Comparison of ENCODE assay signal across 10 mouse cellular contexts in genomic region chr11:11656995-11657530, GRCm38 (mm10). TPM values are rescaled to one million over a fixed set of nuclear protein-coding genes. Genes with fewer than 3 reads are reported as not detected.
DNase-seq lines count a peak whose midpoint lies in the region; ATAC-seq and TF ChIP-seq lines count a peak whose summit lies in the region.
"Had no signal": no experiment of that assay in that cellular context is flagged by ENCODE, and none has a peak within 500 bp of the region (broad histone marks: within the 10 kb centered on the region; RNA-seq: fewer than 3 reads in every experiment).

No protein-coding gene starts in this region.

- H3K4me3 ChIP-seq in kidney, embryonic 16.5 days (ENCODE audit: low read length): no peak overlapping the region
- no peak overlapping the region for H3K4me3 ChIP-seq in forebrain, embryonic 13.5 days
- no peak overlapping the region for H3K4me3 ChIP-seq in layer of hippocampus, adult 2 months
- H3K4me3 ChIP-seq: embryonic facial prominence, embryonic 15.5 days had no signal

- no peak overlapping the region for H3K27ac ChIP-seq in kidney, embryonic 16.5 days (ENCODE audit: low read length)
- no peak overlapping the region for H3K27ac ChIP-seq in forebrain, embryonic 13.5 days
- no peak overlapping the region for H3K27ac ChIP-seq in layer of hippocampus, adult 2 months
- H3K27ac ChIP-seq: embryonic facial prominence, embryonic 15.5 days had no signal

- 0 out of 2 replicates have a peak, but pooled peaks cover 3% of the 10 kb centered on the region for H3K4me1 ChIP-seq in kidney, embryonic 16.5 days (ENCODE audit: insufficient read depth, low read length)
- H3K4me1 ChIP-seq in forebrain, embryonic 13.5 days: no peaks in the 10 kb centered on the region
- H3K4me1 ChIP-seq: embryonic facial prominence, embryonic 15.5 days had no signal

- TF ChIP-seq CTCF in layer of hippocampus, adult 2 months (conservative IDR thresholded peaks at IDR 0.05): no peak

- H3K4me2 ChIP-seq in kidney, embryonic 16.5 days (replicated peaks; ENCODE audit: low read depth, low read length): no peak overlapping the region
- no peak overlapping the region for H3K4me2 ChIP-seq in forebrain, embryonic 13.5 days
- H3K4me2 ChIP-seq: embryonic facial prominence, embryonic 15.5 days had no signal

- no peaks in the 10 kb centered on the region for H3K9me3 ChIP-seq in kidney, embryonic 16.5 days (ENCODE audit: low read length)
- H3K9me3 ChIP-seq in forebrain, embryonic 13.5 days (replicated peaks): no peaks in the 10 kb centered on the region
- H3K9me3 ChIP-seq: embryonic facial prominence, embryonic 15.5 days had no signal

- no peak for DNase-seq in kidney, postnatal 10 days
- peak; percentile 52 for DNase-seq in c-Kit-positive CD71-positive TER-119-negative erythroid progenitor cells, embryonic 14.5 days (ENCODE audit: low read depth)
- peak; percentile 7 for DNase-seq in lung, postnatal 14 days
- peak; percentile 67 to 69 for DNase-seq in thymus, postnatal 10 days (ENCODE audit: low spot score in 2 of 2)
- no peak for DNase-seq in frontal cortex, postnatal 25 days (ENCODE audit: low spot score in 2 of 2)
- no peak for DNase-seq in layer of hippocampus, adult 2 months (ENCODE audit: low spot score in 2 of 2)
- DNase-seq: heart, postnatal 36 days had no signal

- no peaks in the 10 kb centered on the region for H3K27me3 ChIP-seq in kidney, embryonic 16.5 days (ENCODE audit: insufficient read depth, low read length)
- H3K27me3 ChIP-seq in forebrain, embryonic 13.5 days: no peaks in the 10 kb centered on the region
- H3K27me3 ChIP-seq: embryonic facial prominence, embryonic 15.5 days had no signal

- H3K36me3 ChIP-seq in kidney, embryonic 16.5 days (ENCODE audit: insufficient read depth, low read length): no peaks in the 10 kb centered on the region
- H3K36me3 ChIP-seq in forebrain, embryonic 13.5 days (ENCODE audit: poor library complexity, severe bottlenecking): no peaks in the 10 kb centered on the region
- H3K36me3 ChIP-seq: embryonic facial prominence, embryonic 15.5 days had no signal

- 44% methylated on average over 5 of the region's 5 CpGs for WGBS in kidney, embryonic 16.5 days
- WGBS in forebrain, embryonic 13.5 days: 75% methylated on average over 5 of the region's 5 CpGs

- no peak overlapping the region for H3K9ac ChIP-seq in kidney, embryonic 16.5 days (replicated peaks; ENCODE audit: low read length)
- no peak overlapping the region for H3K9ac ChIP-seq in forebrain, embryonic 13.5 days
- H3K9ac ChIP-seq: embryonic facial prominence, embryonic 15.5 days had no signal

- peak; percentile 65 for ATAC-seq in kidney, embryonic 16.5 days (ENCODE audit: low FRiP score, low TSS enrichment)
- ATAC-seq in forebrain, embryonic 13.5 days: no peak

RNA-seq across cellular contexts. Expression of gene Ikzf1, which starts 27.7 kb away (rescaled TPM):
- polyA plus RNA-seq in kidney, embryonic 16.5 days (2015; fragmentation: Nextera tagmentation; extraction: Ambion mirVana): 0.44 and 0.75 TPM in 2 replicates
- 0.63 TPM in 2 replicates for polyA plus RNA-seq in forebrain, embryonic 13.5 days (2015; fragmentation: Nextera tagmentation; extraction: Ambion mirVana)
- total RNA-seq in layer of hippocampus, adult 2 months (2021): 1 to 10 TPM; 2.6 to 4.0 TPM

RNA-seq across cellular contexts. Expression of gene 4930512M02Rik, which starts 29.4 kb away (rescaled TPM):
- polyA plus RNA-seq in kidney, embryonic 16.5 days (2015; fragmentation: Nextera tagmentation; extraction: Ambion mirVana): not detected in 2 replicates
- not detected in 2 replicates for polyA plus RNA-seq in forebrain, embryonic 13.5 days (2015; fragmentation: Nextera tagmentation; extraction: Ambion mirVana)
- not detected for total RNA-seq in layer of hippocampus, adult 2 months (2021)
- total RNA-seq: heart, postnatal 36 days had no signal
- polyA plus RNA-seq: embryonic facial prominence, embryonic 15.5 days had no signal

Comparison
In these comparisons a context has a peak if more than half of its experiments do, and no peak if none do; other contexts are left out.
1. DNase-seq: peak in c-Kit-positive CD71-positive TER-119-negative erythroid progenitor cells, embryonic 14.5 days (single experiment), lung, postnatal 14 days (single experiment) and thymus, postnatal 10 days (2 of 2); none in kidney, postnatal 10 days (single experiment), frontal cortex, postnatal 25 days (0 of 2) and layer of hippocampus, adult 2 months (0 of 2).